Mouse (Mus musculus) kidney, embryonic 14.5 days (tissue): ENCODE data around the gene Macf1. TPM values are rescaled to one million over a fixed set of nuclear protein-coding genes. Genes with fewer than 3 reads are reported as not detected.
"Not testable (repeated sequence)": the region's sequence is repeated elsewhere in the genome, so short reads cannot be mapped to it uniquely, and the experiment has no call there.

Experiments used
- ATAC-seq: fragments of 200-750 bp; cut with Nextera tagmentation; 2 replicates; pipeline ENCODE4 v1.8.0; 2017; ENCODE audit warnings: moderate number of reproducible peaks, mild to moderate bottlenecking, moderate TSS enrichment, moderate library complexity; ENCODE audit not compliant: low FRiP score, low TSS enrichment
- H3K27ac ChIP-seq: fragments of 300-500 bp; sonication (generic); 2 replicates; pipeline ENCODE4 v1.5.1; 2014; ENCODE audit warnings: low read depth, mild to moderate bottlenecking, low read length, moderate library complexity, mixed read lengths
- H3K27me3 ChIP-seq: fragments of 300-500 bp; sonication (generic); 2 replicates; pipeline ENCODE4 v1.6.1; 2014; ENCODE audit warnings: mild to moderate bottlenecking, low read length; ENCODE audit not compliant: control insufficient read depth, insufficient read depth
- H3K36me3 ChIP-seq: fragments of 300-500 bp; sonication (generic); 2 replicates; pipeline ENCODE4 v1.6.1; 2014; ENCODE audit warnings: low read length, mixed read lengths; ENCODE audit not compliant: control insufficient read depth, insufficient read depth
- H3K4me1 ChIP-seq: fragments of 300-500 bp; sonication (generic); 2 replicates; pipeline ENCODE4 v1.6.1; 2014; ENCODE audit warnings: low read length, mixed read lengths; ENCODE audit not compliant: control insufficient read depth, insufficient read depth
- H3K4me2 ChIP-seq: fragments of 300-500 bp; sonication (generic); replicated peaks from 2 replicates; pipeline ENCODE4 v1.6.1; 2014; ENCODE audit warnings: low read depth, mild to moderate bottlenecking, low read length
- H3K4me3 ChIP-seq: fragments of 300-500 bp; sonication (generic); 2 replicates; pipeline ENCODE4 v1.5.1; 2014; ENCODE audit warnings: mild to moderate bottlenecking, low read length
- H3K9ac ChIP-seq: fragments of 300-500 bp; sonication (generic); 2 replicates; pipeline ENCODE4 v1.6.1; 2014; ENCODE audit warnings: low read depth, mild to moderate bottlenecking, low read length, moderate library complexity
- H3K9me3 ChIP-seq: fragments of 300-500 bp; sonication (generic); 2 replicates; pipeline ENCODE4 v1.6.1; 2016; ENCODE audit warnings: low read length; ENCODE audit not compliant: control insufficient read depth
- WGBS: fragments of 180-500 bp; shearing (Covaris S2); extraction: QIAGEN DNeasy Blood & Tissue Kit; methylation state at CpG from one replicate; pipeline ENCODE4 v1.1.7; 2014; 5-methylcytosine and 5-hydroxymethylcytosine counted together
- microRNA-seq: library from miRNA; unstranded; fragments of <30 nt; microRNA quantifications from one replicate; pipeline ENCODE4, GENCODE M21; 2016
- polyA plus RNA-seq: library from polyadenylated mRNA; unstranded; fragments of >200 nt; fragmentation: Nextera tagmentation; extraction: Ambion mirVana; gene quantifications from 2 replicates; pipeline ENCODE4 v1.2.1, GENCODE M21; 2014

Gene Macf1
- polyA plus RNA-seq, 1 experiment from 2014 or later = 89.2 TPM

DNA sequence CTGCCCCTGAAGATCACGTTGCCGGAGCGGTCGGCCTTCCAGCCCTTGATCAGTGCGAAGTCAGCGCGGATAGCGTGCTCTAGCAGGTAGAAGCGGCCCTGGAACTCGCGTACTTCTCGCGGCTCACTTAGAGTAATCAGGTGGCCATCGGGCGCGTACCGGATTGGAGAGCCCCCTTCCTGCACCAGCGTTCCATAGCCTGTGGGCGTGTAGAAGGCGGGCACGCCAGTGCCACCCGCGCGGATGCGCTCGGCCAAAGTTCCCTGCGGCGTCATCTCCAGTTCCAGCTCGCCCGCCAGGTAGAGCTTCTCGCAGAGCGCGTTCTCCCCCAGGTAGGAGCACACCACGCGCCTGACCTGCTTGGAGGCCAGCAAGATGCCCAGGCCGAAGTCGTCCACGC lies 361.2 kb downstream of the Macf1 start:
- H3K9me3 ChIP-seq, H3K27ac ChIP-seq, H3K4me1 ChIP-seq, H3K27me3 ChIP-seq, H3K9ac ChIP-seq, H3K36me3 ChIP-seq: not testable (repeated sequence)
- ATAC-seq = peak; percentile 21; the same call in 1 of the 2 replicates
- 7% methylated on average over 18 of the region's 38 CpGs for WGBS
- peak overlapping the region; percentile 41 for H3K4me2 ChIP-seq
- peak overlapping the region; percentile 28; the same call in 1 of the 2 replicates for H3K4me3 ChIP-seq

DNA sequence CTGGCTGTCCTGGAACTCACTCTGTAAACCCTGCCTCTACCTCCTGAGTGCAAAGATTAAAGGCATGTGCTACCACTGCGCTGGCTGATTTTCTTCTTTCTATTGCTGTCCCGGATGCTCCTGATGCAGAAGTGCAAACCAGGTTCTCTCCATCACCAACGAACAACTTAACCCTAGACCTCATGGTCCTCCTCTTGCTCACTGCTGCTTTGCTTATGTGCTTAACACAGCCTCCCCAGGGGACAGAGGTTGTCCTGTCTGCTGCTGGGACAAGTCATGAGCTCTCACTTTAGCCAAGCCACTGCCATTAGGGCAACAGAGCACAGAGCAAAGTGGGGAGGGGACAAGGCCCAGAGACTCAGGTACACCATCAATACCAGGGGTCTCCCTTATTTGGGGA lies 369.7 kb downstream of the Macf1 start:
- H3K9me3 ChIP-seq = no peaks in the 10 kb centered on the region
- no peak overlapping the region for H3K4me2 ChIP-seq
- ATAC-seq = no peak
- H3K27me3 ChIP-seq = no peaks in the 10 kb centered on the region
- H3K36me3 ChIP-seq = no peaks in the 10 kb centered on the region
- no peak overlapping the region for H3K9ac ChIP-seq
- H3K4me3 ChIP-seq = no peak overlapping the region
- no peak overlapping the region for H3K27ac ChIP-seq
- WGBS = 89% methylated on average over 3 of the region's 3 CpGs
- no peaks in the 10 kb centered on the region for H3K4me1 ChIP-seq

DNA sequence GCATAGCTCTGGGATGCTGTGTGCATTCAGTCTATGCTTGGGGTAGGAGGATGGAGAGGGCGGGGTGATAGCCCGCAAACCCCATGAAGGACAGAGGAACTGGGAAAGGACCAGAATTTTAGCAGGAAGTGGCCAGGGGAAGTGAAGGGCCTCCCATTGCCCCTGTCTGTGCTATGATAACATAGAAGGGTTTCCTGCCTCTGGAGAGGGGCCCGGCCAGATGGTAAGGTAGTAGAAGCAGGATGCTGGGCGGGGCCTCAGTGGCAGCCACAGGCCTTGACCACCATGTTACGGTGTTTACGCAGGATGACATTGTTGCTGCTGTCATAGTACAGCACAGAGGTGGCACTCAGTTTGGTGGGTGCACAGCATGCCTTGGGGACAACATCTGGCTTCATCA lies 371.1 kb downstream of the Macf1 start:
- Histone ChIP-seq H3K4me1 (no peaks in the 10 kb centered on the region), H3K4me3 (no peak overlapping the region), H3K27me3 (no peaks in the 10 kb centered on the region), H3K9ac (no peak overlapping the region), H3K9me3 (no peaks in the 10 kb centered on the region), H3K4me2 (no peak overlapping the region), H3K36me3 (no peaks in the 10 kb centered on the region), H3K27ac (no peak overlapping the region)
- no peak for ATAC-seq
- 84% methylated on average over 6 of the region's 6 CpGs for WGBS

DNA sequence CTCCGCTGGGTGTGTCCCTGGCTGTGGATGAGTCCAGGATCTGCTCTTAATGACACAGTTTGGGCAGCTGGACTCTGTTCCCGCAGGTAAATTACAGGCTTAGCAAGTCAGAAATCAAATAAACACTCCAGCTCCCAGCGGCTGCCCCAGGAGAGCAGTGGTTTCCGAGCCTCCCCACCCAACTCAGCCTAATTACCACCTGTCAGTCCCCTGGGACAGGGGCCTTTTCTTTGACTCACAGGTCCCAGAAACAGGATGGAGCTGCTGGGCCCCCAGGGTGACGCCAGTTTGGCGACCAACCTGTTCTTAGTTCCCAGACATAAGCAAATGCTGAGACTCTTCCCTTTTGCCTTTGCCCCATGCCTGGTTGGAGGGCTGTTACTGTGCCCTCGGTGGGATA lies 372.3 kb downstream of the Macf1 start:
- Histone ChIP-seq H3K9ac (no peak overlapping the region), H3K27ac (no peak overlapping the region), H3K4me2 (no peak overlapping the region), H3K27me3 (no peaks in the 10 kb centered on the region), H3K9me3 (no peaks in the 10 kb centered on the region), H3K4me3 (no peak overlapping the region), H3K36me3 (peaks cover 3% of the 10 kb centered on the region; the same call in 1 of the 2 replicates), H3K4me1 (no peaks in the 10 kb centered on the region)
- no peak for ATAC-seq
- 82% methylated on average over 7 of the region's 7 CpGs for WGBS

DNA sequence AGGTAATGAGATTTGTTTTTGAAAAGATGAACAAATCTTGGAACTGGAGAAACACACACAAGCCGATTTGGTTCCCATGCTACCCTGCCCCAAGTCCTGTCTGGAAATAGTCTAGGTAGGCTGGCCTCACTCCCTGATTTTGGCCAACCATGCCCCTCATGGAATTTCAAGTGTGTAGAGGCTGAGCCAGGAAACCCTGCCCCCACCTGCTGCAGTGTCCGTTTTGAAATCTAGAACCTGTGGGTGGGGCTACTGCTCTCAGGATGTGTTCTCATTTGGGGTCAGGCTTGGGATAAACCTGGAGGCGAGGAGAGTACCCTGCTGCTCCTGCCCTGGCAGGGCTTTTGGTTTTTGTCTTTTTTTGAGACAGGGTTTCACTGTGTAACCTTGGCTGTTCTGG lies 375.9 kb downstream of the Macf1 start:
- Histone ChIP-seq H3K4me1 (no peaks in the 10 kb centered on the region), H3K9me3 (no peaks in the 10 kb centered on the region), H3K9ac (no peak overlapping the region), H3K4me2 (no peak overlapping the region), H3K27ac (no peak overlapping the region), H3K27me3 (no peaks in the 10 kb centered on the region), H3K36me3 (peaks cover 7% of the 10 kb centered on the region; the same call in 1 of the 2 replicates), H3K4me3 (no peak overlapping the region)
- WGBS = 46% methylated on average over 3 of the region's 3 CpGs
- ATAC-seq = no peak

DNA sequence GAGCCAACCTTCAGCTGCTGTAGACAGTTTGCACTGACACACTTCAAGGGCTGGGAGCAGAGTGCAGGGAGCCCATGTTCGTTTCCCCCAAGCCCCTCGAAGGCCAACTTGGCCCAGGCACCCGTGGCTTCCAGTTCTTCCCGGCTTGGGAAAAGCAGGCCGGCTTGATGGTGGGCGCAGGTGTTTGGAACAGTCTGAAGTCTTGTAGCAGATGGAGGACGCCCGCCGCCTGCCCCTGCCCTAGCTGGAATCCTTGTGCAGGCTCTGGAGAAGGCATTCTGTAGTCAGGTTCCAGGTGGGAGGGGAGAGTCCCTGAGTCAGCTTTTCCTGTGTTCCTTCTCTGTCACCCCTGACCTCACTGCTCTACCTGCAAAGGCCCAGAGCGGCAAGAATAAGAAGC lies 377.2 kb downstream of the Macf1 start:
- ATAC-seq = no peak
- Histone ChIP-seq H3K9me3 (no peaks in the 10 kb centered on the region), H3K9ac (no peak overlapping the region), H3K4me3 (no peak overlapping the region), H3K4me1 (no peaks in the 10 kb centered on the region), H3K4me2 (no peak overlapping the region), H3K27me3 (no peaks in the 10 kb centered on the region), H3K27ac (no peak overlapping the region), H3K36me3 (peaks cover 18% of the 10 kb centered on the region)
- 82% methylated on average over 10 of the region's 10 CpGs for WGBS

DNA sequence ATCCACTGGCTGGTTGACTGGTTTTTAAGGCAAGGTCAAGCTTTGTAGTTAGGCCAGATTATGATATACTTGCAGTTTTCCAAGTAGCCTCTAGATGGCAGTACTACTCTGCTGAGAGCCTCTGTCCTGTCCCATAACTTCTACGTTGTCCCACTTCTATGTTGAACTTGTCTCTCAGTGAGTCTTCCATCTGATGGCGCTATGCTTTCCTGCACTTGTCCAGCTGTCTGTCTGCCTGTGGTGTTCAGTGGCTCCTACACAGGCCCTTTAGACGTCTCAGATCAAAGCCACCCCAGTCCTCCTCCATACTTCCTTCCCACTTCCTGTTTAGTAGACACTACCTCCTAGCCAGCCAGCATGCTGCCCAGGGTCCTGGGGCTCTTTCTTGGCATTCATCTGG lies 378.4 kb downstream of the Macf1 start:
- no peak overlapping the region for H3K27ac ChIP-seq
- ATAC-seq = peak; percentile 47
- H3K9ac ChIP-seq = no peak overlapping the region
- H3K9me3 ChIP-seq = no peaks in the 10 kb centered on the region
- H3K4me3 ChIP-seq = no peak overlapping the region
- H3K27me3 ChIP-seq = no peaks in the 10 kb centered on the region
- H3K4me2 ChIP-seq = no peak overlapping the region
- H3K4me1 ChIP-seq = no peaks in the 10 kb centered on the region
- WGBS = 26% methylated on average over 3 of the region's 3 CpGs
- H3K36me3 ChIP-seq = peaks cover 24% of the 10 kb centered on the region

Small RNA genes within 50 kb of the gene (microRNA-seq; reads per million reads assigned to microRNA genes)
- gene Mir6398 = not detected

Other genes starting within 250 kb of the Macf1 start
- 321 and 417 TPM in 2 replicates for gene Ndufs5, start 33.8 kb upstream of the Macf1 start, polyA plus RNA-seq
- 48.9 and 56.6 TPM in 2 replicates for gene Akirin1, start 66.0 kb upstream of the Macf1 start, polyA plus RNA-seq
- 3.8 TPM in 2 replicates for gene Rhbdl2, start 103.5 kb upstream of the Macf1 start, polyA plus RNA-seq
- gene 4933427I04Rik, start 175.3 kb upstream of the Macf1 start, polyA plus RNA-seq = not detected in 2 replicates
- 76.5 and 91.2 TPM in 2 replicates for gene Mycbp, start 220.5 kb upstream of the Macf1 start, polyA plus RNA-seq
- gene Rragc, start 233.1 kb upstream of the Macf1 start, polyA plus RNA-seq = 34.8 and 52.2 TPM in 2 replicates
- not detected in 2 replicates for gene 4930535I16Rik, start 233.7 kb upstream of the Macf1 start, polyA plus RNA-seq